Mouse (Mus musculus) ovary, postnatal 36 days (tissue): ENCODE results near the gene Stx8.

Source experiments
- DNase-seq: peaks from one replicate; pipeline ENCODE4 v3.0.0; 2022; ENCODE audit warnings: low spot score, mixed read lengths

The Stx8 gene

GRCm38 (mm10) chr11:68145586-68146455, 179.8 kb downstream of the Stx8 start:
- no peak for DNase-seq

- no peak for DNase-seq
Observed at GRCm38 (mm10) chr11:68146456-68146851, 180.5 kb downstream of the Stx8 start.

- no peak for DNase-seq
Observed at GRCm38 (mm10) chr11:68150938-68151337, 184.9 kb downstream of the Stx8 start.

GRCm38 (mm10) chr11:68155821-68156220, 189.8 kb downstream of the Stx8 start:
- no peak for DNase-seq

GRCm38 (mm10) chr11:68158166-68158565, 192.2 kb downstream of the Stx8 start:
- no peak for DNase-seq

- DNase-seq, result no peak
Observed at GRCm38 (mm10) chr11:68159867-68160266, 193.9 kb downstream of the Stx8 start.

- no peak for DNase-seq
Observed at GRCm38 (mm10) chr11:68164408-68164807, 198.4 kb downstream of the Stx8 start.

- no peak for DNase-seq
Observed at GRCm38 (mm10) chr11:68168427-68168826, 202.4 kb downstream of the Stx8 start.

GRCm38 (mm10) chr11:68171973-68172647, 206.1 kb downstream of the Stx8 start:
- DNase-seq, result no peak

- no peak for DNase-seq
Observed at GRCm38 (mm10) chr11:68172648-68173045, 206.7 kb downstream of the Stx8 start.

GRCm38 (mm10) chr11:68176550-68176949, 210.6 kb downstream of the Stx8 start:
- DNase-seq, result no peak

GRCm38 (mm10) chr11:68177415-68177814, 211.4 kb downstream of the Stx8 start:
- no peak for DNase-seq

GRCm38 (mm10) chr11:68185647-68186046, 219.7 kb downstream of the Stx8 start:
- DNase-seq, result no peak

GRCm38 (mm10) chr11:68187242-68187641, 221.2 kb downstream of the Stx8 start:
- DNase-seq, result no peak

GRCm38 (mm10) chr11:68188695-68189201, 222.8 kb downstream of the Stx8 start:
- DNase-seq, result no peak

GRCm38 (mm10) chr11:68190849-68191248, 224.9 kb downstream of the Stx8 start:
- no peak for DNase-seq

- DNase-seq, result no peak
Observed at GRCm38 (mm10) chr11:68195168-68195567, 229.2 kb downstream of the Stx8 start.

- DNase-seq, result no peak
Observed at GRCm38 (mm10) chr11:68195693-68196176, 229.7 kb downstream of the Stx8 start.

- peak; percentile 36 for DNase-seq
Observed at GRCm38 (mm10) chr11:68196566-68196965, 230.6 kb downstream of the Stx8 start.

- DNase-seq, result no peak
Observed at GRCm38 (mm10) chr11:68197471-68197870, 231.5 kb downstream of the Stx8 start.

GRCm38 (mm10) chr11:68198696-68199095, 232.7 kb downstream of the Stx8 start:
- no peak for DNase-seq

- no peak for DNase-seq
Observed at GRCm38 (mm10) chr11:68199103-68199502, 233.1 kb downstream of the Stx8 start.
